Mouse (Mus musculus): ENCODE data around the gene Prss57. TPM values are rescaled to one million over a fixed set of nuclear protein-coding genes. Genes with fewer than 3 reads are reported as not detected.

Gene Prss57
- polyA plus RNA-seq, 1 experiment from 2014 or later, result 0.11 TPM

GRCm38 (mm10) chr10:79781956-79782355, 8.8 kb downstream of the Prss57 start:
- Histone ChIP-seq H3K27me3 (replicated peaks; ENCODE audit: insufficient read depth, low read length) (no peaks in the 10 kb centered on the region), H3K9ac (replicated peaks; ENCODE audit: low read depth) (no peak overlapping the region), H3K4me1 (ENCODE audit: insufficient read depth, low read depth, low read length) (peaks cover 17% of the 10 kb centered on the region; the same call in 1 of the 2 replicates), H3K4me2 (replicated peaks; ENCODE audit: low read depth, low read length) (no peak overlapping the region), H3K27ac (ENCODE audit: low read length) (no peak overlapping the region), H3K9me3 (ENCODE audit: low read length) (no peaks in the 10 kb centered on the region), H3K36me3 (ENCODE audit: insufficient read depth, low read length) (no peaks in the 10 kb centered on the region; the same call in 1 of the 2 replicates), H3K4me3 (ENCODE audit: low read depth, low read length) (no peak overlapping the region)
- DNase-seq (ENCODE audit: low spot score) (no peak), ATAC-seq (no peak)
- WGBS, result 62% methylated on average over 5 of the region's 5 CpGs
- TF ChIP-seq CTCF (IDR thresholded peaks at IDR 0.05) (no peak), EP300 (IDR thresholded peaks at IDR 0.05) (no peak)

GRCm38 (mm10) chr10:79781139-79781538, 9.6 kb downstream of the Prss57 start:
- WGBS, result 27% methylated on average over 21 of the region's 21 CpGs
- TF ChIP-seq EP300 (IDR thresholded peaks at IDR 0.05) (no peak), CTCF (IDR thresholded peaks at IDR 0.05) (no peak)
- H3K27me3 ChIP-seq (replicated peaks; ENCODE audit: insufficient read depth, low read length), result no peaks in the 10 kb centered on the region
- H3K4me1 ChIP-seq (ENCODE audit: insufficient read depth, low read depth, low read length), result peaks cover 17% of the 10 kb centered on the region; the same call in 1 of the 2 replicates
- no peaks in the 10 kb centered on the region for H3K9me3 ChIP-seq (ENCODE audit: low read length)
- no peak for DNase-seq (ENCODE audit: low spot score)
- no peak for ATAC-seq
- H3K4me2 ChIP-seq (replicated peaks; ENCODE audit: low read depth, low read length), result peak overlapping the region; percentile 61
- H3K9ac ChIP-seq (replicated peaks; ENCODE audit: low read depth), result no peak overlapping the region
- H3K36me3 ChIP-seq (ENCODE audit: insufficient read depth, low read length), result no peaks in the 10 kb centered on the region; the same call in 1 of the 2 replicates
- peak overlapping the region; percentile 78 for H3K27ac ChIP-seq (ENCODE audit: low read length)
- H3K4me3 ChIP-seq (ENCODE audit: low read depth, low read length), result peak overlapping the region; percentile 31

- Histone ChIP-seq H3K4me3 (ENCODE audit: low read depth, low read length) (peak overlapping the region; percentile 31), H3K9ac (replicated peaks; ENCODE audit: low read depth) (no peak overlapping the region), H3K36me3 (ENCODE audit: insufficient read depth, low read length) (no peaks in the 10 kb centered on the region; the same call in 1 of the 2 replicates), H3K27ac (ENCODE audit: low read length) (peak overlapping the region; percentile 78), H3K4me1 (ENCODE audit: insufficient read depth, low read depth, low read length) (peaks cover 17% of the 10 kb centered on the region; the same call in 1 of the 2 replicates), H3K4me2 (replicated peaks; ENCODE audit: low read depth, low read length) (peak overlapping the region; percentile 61), H3K9me3 (ENCODE audit: low read length) (no peaks in the 10 kb centered on the region), H3K27me3 (replicated peaks; ENCODE audit: insufficient read depth, low read length) (no peaks in the 10 kb centered on the region)
- TF ChIP-seq CTCF (IDR thresholded peaks at IDR 0.05), result no peak
- whole genome bisulfite sequencing, result under 1% methylated on average over 13 of the region's 13 CpGs
- DNase-seq (ENCODE audit: low spot score) (no peak), ATAC-seq (no peak)
Observed at GRCm38 (mm10) chr10:79780664-79781015, 10.1 kb downstream of the Prss57 start.

GRCm38 (mm10) chr10:79779784-79780663, 10.7 kb downstream of the Prss57 start:
- Histone ChIP-seq H3K9me3 (ENCODE audit: low read length) (no peaks in the 10 kb centered on the region), H3K9ac (replicated peaks; ENCODE audit: low read depth) (no peak overlapping the region), H3K27me3 (replicated peaks; ENCODE audit: insufficient read depth, low read length) (no peaks in the 10 kb centered on the region), H3K4me3 (ENCODE audit: low read depth, low read length) (peak overlapping the region; percentile 31), H3K27ac (ENCODE audit: low read length) (peak overlapping the region; percentile 78), H3K4me1 (ENCODE audit: insufficient read depth, low read depth, low read length) (peaks cover 17% of the 10 kb centered on the region; the same call in 1 of the 2 replicates), H3K4me2 (replicated peaks; ENCODE audit: low read depth, low read length) (peak overlapping the region; percentile 61), H3K36me3 (ENCODE audit: insufficient read depth, low read length) (no peaks in the 10 kb centered on the region; the same call in 1 of the 2 replicates)
- TF ChIP-seq CTCF (IDR thresholded peaks at IDR 0.05), result peak; percentile 89
- no peak for TF ChIP-seq EP300 (IDR thresholded peaks at IDR 0.05)
- peak; percentile 88 for ATAC-seq
- WGBS, result 2% methylated on average over 55 of the region's 55 CpGs
- DNase-seq (ENCODE audit: low spot score), result peak; percentile 98

GRCm38 (mm10) chr10:79779193-79779592, 11.6 kb downstream of the Prss57 start:
- no peak overlapping the region for H3K4me3 ChIP-seq (ENCODE audit: low read depth, low read length)
- no peak for ATAC-seq
- H3K9me3 ChIP-seq (ENCODE audit: low read length), result no peaks in the 10 kb centered on the region
- H3K4me1 ChIP-seq (ENCODE audit: insufficient read depth, low read depth, low read length), result peaks cover 17% of the 10 kb centered on the region; the same call in 1 of the 2 replicates
- no peaks in the 10 kb centered on the region; the same call in 1 of the 2 replicates for H3K36me3 ChIP-seq (ENCODE audit: insufficient read depth, low read length)
- no peaks in the 10 kb centered on the region for H3K27me3 ChIP-seq (replicated peaks; ENCODE audit: insufficient read depth, low read length)
- no peak for TF ChIP-seq EP300 (IDR thresholded peaks at IDR 0.05)
- no peak for TF ChIP-seq CTCF (IDR thresholded peaks at IDR 0.05)
- DNase-seq (ENCODE audit: low spot score), result no peak
- 0 out of 2 replicates have a peak overlapping the region, but pooled peaks have one; percentile 61 for H3K4me2 ChIP-seq (replicated peaks; ENCODE audit: low read depth, low read length)
- H3K9ac ChIP-seq (replicated peaks; ENCODE audit: low read depth), result no peak overlapping the region
- whole genome bisulfite sequencing, result 17% methylated on average over 2 of the region's 2 CpGs
- no peak overlapping the region for H3K27ac ChIP-seq (ENCODE audit: low read length)

GRCm38 (mm10) chr10:79778006-79778405, 12.8 kb downstream of the Prss57 start:
- H3K9ac ChIP-seq (replicated peaks; ENCODE audit: low read depth), result no peak overlapping the region
- WGBS, result 2% methylated on average over 15 of the region's 15 CpGs
- H3K4me1 ChIP-seq (ENCODE audit: insufficient read depth, low read depth, low read length), result peaks cover 17% of the 10 kb centered on the region; the same call in 1 of the 2 replicates
- H3K4me3 ChIP-seq (ENCODE audit: low read depth, low read length), result peak overlapping the region; percentile 40; the same call in 1 of the 2 replicates
- no peaks in the 10 kb centered on the region for H3K27me3 ChIP-seq (replicated peaks; ENCODE audit: insufficient read depth, low read length)
- no peaks in the 10 kb centered on the region for H3K9me3 ChIP-seq (ENCODE audit: low read length)
- H3K36me3 ChIP-seq (ENCODE audit: insufficient read depth, low read length), result no peaks in the 10 kb centered on the region; the same call in 1 of the 2 replicates
- peak overlapping the region; percentile 58 for H3K4me2 ChIP-seq (replicated peaks; ENCODE audit: low read depth, low read length)
- TF ChIP-seq CTCF (IDR thresholded peaks at IDR 0.05) (no peak), EP300 (IDR thresholded peaks at IDR 0.05) (0 out of 2 replicates have a peak, but pooled peaks have one; percentile 29)
- DNase-seq (ENCODE audit: low spot score), result peak; percentile 72
- peak; percentile 20 for ATAC-seq
- H3K27ac ChIP-seq (ENCODE audit: low read length), result peak overlapping the region; percentile 60

Data from lung, postnatal 0 days (tissue).